Mouse (Mus musculus) testis, postnatal 10 days (tissue): ENCODE measurements around the gene Psg21.
"Not testable (repeated sequence)": the region's sequence is repeated elsewhere in the genome, so short reads cannot be mapped to it uniquely, and the experiment has no call there.

Source experiments
- DNase-seq: peaks from one replicate; pipeline ENCODE4 v3.0.0; 2021; ENCODE audit warnings: low spot score

Gene Psg21

GRCm38 (mm10) chr7:18656625-18657024 lies at the start of gene Psg21:
TSS of gene Psg21 (minus strand) at chr7:18656725.
- not testable (repeated sequence) for DNase-seq

- DNase-seq: no peak
Measured at GRCm38 (mm10) chr7:18686085-18686484, 29.6 kb upstream of the Psg21 start, which contains the start of gene Psg20. TSS of gene Psg20 (minus strand) at chr7:18686185.

GRCm38 (mm10) chr7:18685586-18685985 lies 29.1 kb upstream of the Psg21 start:
- no peak for DNase-seq

- peak; percentile 47 for DNase-seq
Measured at GRCm38 (mm10) chr7:18679772-18680171, 23.2 kb upstream of the Psg21 start.

GRCm38 (mm10) chr7:18626921-18627320 lies 29.6 kb downstream of the Psg21 start:
- DNase-seq: not testable (repeated sequence)

- not testable (repeated sequence) for DNase-seq
Measured at GRCm38 (mm10) chr7:18616401-18616800, 40.1 kb downstream of the Psg21 start, which contains the start of gene Psg23. TSS of gene Psg23 (minus strand) at chr7:18616501.
